Mouse (Mus musculus): ENCODE measurements around the gene Slc22a16.

Gene Slc22a16

DNA sequence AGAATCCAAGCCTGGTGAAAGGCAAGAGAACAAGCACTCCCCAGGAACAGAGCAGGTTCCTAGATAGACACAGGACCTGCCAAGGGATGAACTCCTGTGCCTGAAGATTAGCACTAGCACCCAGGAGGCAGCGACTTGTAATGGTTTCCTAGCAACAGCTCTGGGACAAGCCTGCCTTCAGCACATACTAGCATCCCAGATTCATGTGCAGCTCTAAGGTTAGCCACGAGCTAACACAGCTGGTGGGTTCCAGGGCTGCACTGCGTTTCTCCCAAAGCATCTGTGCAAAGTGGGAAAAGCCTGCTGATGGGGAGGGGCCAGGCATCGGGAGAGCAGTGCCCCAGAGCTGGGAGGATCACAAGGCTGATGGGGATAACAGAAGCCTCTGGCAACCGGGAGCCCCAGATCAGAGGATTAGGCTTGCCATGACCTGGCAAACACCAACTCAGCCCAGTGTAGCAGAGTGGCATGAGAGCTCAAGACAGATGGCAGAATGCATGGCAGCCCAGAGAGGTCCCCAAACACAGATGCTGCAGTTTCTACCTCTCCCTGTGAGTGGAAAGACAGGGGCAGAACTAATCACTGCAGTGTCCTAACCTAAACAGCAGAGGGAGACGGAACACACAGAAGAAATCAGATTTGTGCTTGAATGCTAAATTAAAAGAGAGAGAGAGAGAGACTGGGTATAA is 34.7 kb downstream of the Slc22a16 start:
- no peak for DNase-seq (ENCODE audit: low spot score in 2 of 2)

DNA sequence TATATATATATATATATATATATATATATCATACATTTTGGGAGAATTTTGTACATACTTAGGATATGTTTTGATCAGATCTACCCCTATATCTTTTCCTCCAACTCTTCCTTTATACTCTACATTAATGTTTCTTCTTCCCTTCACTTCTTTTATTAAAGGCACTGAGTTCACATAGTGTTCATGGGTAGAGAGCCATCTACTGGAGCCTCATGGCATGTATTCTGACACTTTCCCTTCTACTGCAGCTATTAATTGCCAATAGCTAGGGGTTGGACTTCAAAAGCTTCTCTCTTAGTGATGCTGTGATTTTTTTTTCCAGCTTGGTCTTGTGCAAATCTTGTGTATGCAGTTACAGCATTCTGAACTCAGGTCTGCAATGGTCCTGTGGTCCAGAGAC is 47.8 kb downstream of the Slc22a16 start:
- no peak for DNase-seq (ENCODE audit: low spot score in 2 of 2)

DNA sequence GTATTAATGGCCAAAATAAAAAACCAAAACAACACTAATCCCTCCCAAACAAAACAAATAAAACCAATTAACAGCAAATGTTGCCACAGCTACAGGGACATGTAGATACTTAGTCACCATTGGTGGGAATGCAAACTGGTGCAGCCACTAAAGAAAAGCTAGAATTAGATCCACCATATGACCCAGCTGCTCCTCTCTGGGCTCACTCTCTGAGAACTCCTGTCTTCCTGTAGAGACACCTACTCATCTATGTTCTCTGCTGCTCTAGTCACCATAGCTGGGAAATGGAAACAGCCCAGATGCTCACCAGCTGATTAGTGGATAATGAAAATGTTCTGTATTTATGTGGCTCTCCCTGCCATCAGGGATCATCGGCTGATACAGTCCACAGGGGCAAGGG is 49.6 kb downstream of the Slc22a16 start:
- DNase-seq (ENCODE audit: low spot score in 2 of 2) = no peak

DNA sequence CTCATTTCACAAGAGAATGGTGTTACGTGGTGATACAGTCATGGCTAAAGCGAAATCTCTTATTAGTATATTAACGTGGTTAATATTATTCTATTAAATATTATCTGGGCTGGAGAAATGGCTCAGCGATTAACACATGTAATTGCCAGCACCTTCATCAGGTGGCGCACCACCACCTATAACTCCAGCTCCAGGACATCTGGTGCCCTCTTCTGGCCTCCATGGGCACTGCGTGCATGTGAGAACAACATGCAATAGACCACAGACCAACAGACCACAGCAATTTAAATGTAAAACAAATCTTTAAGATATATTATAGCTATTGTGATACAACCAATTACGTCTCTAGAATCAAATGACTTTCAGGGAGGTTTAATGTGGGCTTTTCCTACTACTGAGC is 59.0 kb downstream of the Slc22a16 start:
- DNase-seq (ENCODE audit: low spot score in 2 of 2) = no peak

GRCm38 (mm10) chr10:40629656-40630311 is 59.6 kb downstream of the Slc22a16 start, which contains the start of gene Ddo:
Gene Ddo (plus strand): TSS chr10:40630011.
- no peak for DNase-seq (ENCODE audit: low spot score in 2 of 2)

DNA sequence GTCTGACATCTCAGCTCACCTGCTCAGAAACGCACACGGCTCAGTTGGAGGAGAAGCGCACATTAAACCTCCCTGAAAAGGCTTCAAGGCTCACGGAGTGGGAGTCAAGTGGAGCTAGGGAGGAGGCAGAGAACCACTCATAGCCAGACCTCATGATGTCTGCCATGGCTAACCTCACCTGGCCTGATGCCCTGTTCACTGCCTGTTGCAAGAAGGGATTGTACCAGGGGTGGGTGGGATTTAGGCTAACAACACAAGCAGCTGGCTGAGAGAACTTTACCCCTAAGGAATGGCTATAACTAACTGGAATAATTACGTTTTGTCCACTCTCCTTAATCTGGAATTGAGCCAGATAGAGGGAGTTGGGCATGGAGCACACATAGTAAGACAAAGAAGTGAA is 60.3 kb downstream of the Slc22a16 start:
- DNase-seq (ENCODE audit: low spot score in 2 of 2) = no peak

GRCm38 (mm10) chr10:40630961-40631360 is 60.8 kb downstream of the Slc22a16 start:
- no peak for DNase-seq (ENCODE audit: low spot score in 2 of 2)

DNA sequence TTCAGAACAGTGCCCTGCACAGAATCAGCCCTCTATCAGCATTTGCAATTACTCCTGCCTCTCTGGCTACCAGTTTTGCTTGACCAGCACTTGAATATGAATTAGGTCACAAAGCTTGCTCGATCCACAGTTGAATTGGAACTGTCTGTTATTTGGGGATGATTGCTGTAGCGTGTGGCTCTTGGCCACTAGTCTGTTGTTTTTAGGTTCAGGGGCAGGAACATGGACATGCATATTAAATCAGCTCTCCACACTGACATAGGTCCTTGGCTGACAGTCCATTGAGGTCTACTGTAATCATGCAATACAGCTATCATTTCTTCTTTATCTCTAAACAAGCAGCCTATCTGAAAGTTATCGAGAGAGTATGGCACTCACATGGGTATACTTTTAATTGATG is 62.0 kb downstream of the Slc22a16 start:
- no peak for DNase-seq (ENCODE audit: low spot score in 2 of 2)

- no peak for DNase-seq (ENCODE audit: low spot score in 2 of 2)
These were observed 67.2 kb downstream of the Slc22a16 start for GRCm38 (mm10) chr10:40637331-40637730.

DNA sequence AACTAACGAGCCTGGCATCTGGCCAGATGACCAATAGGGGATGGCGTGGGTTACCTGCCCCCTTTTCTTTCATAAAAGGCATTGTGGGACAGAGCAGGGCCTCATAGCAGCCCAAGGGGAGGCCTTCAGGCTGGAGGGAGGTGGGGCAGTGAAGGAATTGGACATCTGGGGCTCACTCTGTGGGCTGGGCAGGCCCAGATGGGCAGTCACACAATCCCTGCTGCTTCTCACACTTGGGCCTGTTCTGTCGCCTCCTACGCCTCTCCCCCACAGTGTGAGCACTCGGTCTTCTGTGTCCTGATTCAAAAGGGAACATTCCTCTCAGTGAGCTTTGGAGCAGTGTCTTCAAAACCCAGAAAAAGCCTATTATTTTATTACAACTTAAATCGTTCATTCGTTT is 68.1 kb downstream of the Slc22a16 start:
- DNase-seq (ENCODE audit: low spot score in 2 of 2) = no peak

DNA sequence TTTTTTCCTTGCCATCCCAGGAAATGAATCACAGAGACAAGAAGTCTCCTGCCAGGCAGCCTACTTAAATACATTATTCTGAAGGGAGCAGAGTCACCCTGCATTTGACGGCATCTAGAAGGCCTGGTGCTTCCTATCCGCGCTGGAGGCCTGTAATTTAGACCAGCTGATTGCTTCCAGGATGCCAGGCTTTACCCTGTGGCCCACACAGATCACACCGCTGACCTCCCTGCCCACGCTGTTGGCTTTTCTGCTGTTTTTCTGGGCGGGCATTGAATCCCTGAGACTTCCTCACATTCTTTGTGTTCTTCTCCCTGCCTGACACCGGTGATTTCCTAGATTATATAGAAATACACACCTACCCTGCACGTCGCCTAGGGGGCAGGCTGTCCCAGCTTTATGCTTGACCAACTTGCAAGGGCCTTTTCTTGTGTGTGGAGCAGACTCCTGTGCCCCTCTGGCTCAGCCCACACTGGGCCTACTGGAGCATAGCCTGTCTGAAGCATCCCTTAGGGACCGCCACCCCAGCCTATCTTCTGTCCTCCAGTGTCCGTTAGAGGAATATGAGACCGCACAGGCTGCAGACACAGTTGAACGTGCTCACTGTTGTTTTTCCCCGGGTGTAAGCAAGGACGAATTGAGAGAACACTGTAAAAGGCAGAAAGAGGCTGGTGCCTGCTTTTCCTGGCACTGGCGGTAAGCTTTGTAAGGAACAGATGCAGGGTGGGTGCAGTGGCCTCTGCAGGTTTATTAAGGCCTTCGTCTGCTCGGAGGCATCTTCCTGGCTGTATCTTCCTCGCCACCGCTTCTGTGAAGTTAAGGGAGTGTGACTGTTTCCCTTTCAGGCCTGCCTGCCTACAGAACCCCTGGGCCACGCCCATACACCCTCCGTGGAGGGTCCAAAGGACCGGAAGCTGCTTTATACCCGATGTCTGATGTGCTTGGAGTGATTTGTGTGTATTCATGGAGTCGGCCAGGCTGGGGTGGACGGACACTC is 69.0 kb downstream of the Slc22a16 start:
- no peak for DNase-seq (ENCODE audit: low spot score in 2 of 2)

DNA sequence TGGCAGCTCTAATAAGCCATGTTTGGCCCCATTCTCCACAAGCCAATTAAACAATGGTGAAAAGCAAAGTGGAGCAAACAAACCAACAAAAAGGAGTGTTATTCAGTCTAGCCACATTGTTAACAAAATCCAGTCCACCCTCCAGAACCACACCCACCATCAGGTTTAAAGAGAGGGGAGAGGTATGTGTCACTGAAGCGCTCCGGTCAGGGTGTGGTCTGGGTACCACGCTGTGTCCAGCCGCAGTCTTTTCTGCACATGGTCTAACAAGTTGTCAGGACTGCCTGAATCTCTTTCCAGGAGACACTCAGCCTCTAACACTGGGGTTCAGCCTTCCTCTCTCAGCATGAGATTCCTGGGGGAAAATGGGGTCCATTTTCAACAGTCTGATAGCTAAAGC is 70.3 kb downstream of the Slc22a16 start:
- no peak for DNase-seq (ENCODE audit: low spot score in 2 of 2)

DNA sequence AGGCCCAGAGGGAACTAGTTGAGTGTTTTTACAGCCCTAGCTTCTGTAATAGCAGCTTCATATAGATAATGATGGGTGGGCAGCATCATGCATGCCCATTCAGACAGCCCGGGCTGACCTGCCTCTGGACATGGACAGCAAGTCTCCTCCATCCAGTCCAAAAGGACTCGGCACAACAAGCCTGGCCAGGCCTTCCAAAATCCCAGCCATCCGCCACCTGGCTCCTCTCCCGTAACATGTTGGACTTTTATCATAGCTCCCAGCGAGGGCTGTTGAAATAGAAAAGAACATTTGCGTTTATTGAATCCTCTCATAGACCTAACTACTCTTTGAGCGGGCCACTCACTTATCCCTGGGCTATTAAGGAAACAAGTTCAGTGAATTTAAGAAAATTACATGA is 71.8 kb downstream of the Slc22a16 start:
- no peak for DNase-seq (ENCODE audit: low spot score in 2 of 2)

DNA sequence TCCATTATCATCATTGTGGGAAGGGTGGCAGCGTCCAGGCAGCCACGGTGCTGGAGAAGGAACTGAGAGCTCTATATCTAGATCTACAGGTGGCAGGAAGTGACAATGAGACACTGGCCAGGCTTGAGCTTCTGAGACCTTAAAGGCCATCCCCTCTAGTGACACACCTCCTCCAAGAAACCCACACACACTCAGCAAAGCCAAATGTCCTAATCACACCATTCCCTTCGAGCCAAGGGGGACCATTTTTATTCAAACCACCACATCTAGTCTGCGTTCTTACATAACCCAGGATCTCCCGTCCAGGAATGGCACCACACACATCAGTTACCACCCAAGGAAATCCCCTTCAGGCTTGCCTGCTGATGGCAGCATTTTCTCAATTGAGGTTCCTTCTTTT is 73.0 kb downstream of the Slc22a16 start:
- no peak for DNase-seq (ENCODE audit: low spot score in 2 of 2)

- DNase-seq (ENCODE audit: low spot score in 2 of 2) = no peak
These were observed 74.3 kb downstream of the Slc22a16 start for GRCm38 (mm10) chr10:40644456-40644855.

- no peak for DNase-seq (ENCODE audit: low spot score in 2 of 2)
These were observed 75.2 kb downstream of the Slc22a16 start for GRCm38 (mm10) chr10:40645346-40645745.

DNA sequence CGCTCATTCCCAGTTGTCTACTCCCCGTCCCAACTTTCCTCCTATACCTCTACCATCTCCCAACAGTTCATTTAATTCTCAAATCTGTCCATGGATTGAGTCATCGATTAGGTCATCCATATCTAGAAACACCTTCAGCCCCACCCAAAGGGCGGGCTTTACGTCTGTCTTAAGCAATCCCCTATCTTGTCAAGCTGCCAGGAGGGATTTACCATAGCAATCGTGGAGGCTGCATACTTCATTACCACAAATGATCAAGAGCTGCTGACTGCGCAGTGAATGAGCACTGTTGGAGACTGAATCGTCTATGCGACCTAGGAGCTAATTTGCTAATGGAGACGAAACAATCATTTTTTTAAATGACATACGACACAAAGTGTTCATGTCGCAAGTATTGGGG is 78.6 kb downstream of the Slc22a16 start:
- no peak for DNase-seq (ENCODE audit: low spot score in 2 of 2)

DNA sequence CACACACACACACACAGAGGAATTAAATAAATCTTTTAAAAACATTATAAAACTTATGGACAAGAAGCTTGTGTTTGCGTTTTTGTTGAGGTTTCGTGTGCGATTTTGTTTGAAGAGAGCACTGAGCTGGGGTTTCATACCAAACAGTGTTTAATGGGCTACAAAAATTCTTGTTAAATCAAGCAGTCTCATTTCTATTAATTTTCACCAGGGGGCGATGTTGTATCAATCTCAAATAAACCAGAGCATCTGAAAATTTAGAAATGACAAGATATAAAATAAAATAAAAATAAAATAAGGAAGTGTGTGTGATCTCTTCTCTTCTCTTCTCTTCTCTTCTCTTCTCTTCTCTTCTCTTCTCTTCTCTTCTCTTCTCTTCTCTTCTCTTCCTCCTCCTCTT is 79.5 kb downstream of the Slc22a16 start:
- no peak for DNase-seq (ENCODE audit: low spot score in 2 of 2)

DNA sequence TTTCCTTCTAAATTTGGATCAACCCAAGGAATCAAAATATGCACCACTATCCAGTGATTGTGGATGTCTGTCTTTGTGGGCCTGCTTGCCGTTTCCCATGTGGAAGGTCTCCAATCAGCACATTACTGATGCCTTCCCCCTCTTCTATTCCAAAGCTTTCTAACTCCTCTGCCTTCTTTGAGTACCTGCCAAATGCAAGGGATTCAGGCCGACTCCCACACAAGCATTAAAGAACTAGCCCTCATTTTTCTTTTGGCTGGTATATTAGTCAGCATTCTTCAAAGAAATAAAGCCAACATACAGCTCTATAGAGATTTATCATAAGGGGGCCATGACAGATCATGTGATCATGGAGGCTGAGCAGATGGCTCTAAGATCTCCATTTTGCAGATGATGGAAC is 81.5 kb downstream of the Slc22a16 start:
- no peak for DNase-seq (ENCODE audit: low spot score in 2 of 2)
